Mouse (Mus musculus): ENCODE measurements around the gene Tesk1.
A peak's percentile ranks its signal among the peaks of the same experiment; 100 is the strongest.

Tesk1 gene

DNA sequence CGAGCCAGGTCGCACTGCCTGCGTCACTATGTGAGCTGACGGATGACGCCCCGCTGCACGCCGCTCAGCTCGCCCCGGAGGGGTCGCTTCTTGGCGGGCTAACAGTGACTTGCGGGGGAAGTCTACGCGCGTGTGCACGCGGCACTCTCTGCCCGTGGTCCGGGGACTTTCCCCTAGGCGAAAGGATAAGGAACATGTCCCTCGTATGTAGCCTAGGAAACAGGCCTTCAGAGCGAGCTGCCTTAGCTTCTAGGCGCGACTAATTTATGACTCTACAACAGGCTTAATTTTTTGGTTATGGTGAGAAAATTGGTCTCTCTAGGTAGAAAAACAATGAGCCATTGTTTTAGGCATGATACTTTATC is 51.1 kb downstream of the Tesk1 start, which contains the start of gene Ccdc107:
Ccdc107 (plus strand) TSS at position 80 of the 365 bp plus-strand sequence.
- DNase-seq (ENCODE audit: low spot score) = peak; percentile 87

DNA sequence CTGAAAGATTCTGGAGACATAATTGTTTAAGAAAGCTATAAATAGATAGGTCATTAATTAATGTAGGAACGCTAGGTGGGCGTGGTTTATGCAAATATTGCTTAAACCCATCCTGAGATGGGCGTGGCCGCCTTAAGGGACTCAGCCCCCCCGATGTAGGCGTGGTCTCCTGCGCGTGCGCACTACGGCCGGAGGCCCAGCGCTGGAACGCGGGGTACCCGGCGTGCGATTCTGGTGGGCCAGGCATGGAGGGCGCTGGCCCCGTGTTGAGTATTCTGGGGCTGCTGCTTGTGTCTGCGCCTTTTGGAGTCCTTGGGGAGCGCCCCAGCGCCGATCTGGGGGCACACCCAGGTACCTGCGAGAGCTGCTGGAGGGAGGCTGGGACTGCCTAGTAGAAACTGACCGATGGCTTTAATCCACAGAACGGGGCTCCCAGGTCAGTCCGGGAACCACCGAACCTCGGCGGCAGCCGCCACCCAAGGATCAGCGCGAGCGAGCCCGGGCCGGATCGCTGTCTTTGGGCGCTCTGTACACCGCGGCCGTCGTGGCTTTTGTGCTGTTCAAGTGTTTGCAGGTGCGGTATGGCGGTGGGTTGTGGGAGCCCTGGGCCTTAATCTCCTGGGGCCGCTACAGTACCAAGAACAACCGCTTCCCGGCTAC is 51.6 kb downstream of the Tesk1 start:
- peak; percentile 92 for DNase-seq (ENCODE audit: low spot score)

DNA sequence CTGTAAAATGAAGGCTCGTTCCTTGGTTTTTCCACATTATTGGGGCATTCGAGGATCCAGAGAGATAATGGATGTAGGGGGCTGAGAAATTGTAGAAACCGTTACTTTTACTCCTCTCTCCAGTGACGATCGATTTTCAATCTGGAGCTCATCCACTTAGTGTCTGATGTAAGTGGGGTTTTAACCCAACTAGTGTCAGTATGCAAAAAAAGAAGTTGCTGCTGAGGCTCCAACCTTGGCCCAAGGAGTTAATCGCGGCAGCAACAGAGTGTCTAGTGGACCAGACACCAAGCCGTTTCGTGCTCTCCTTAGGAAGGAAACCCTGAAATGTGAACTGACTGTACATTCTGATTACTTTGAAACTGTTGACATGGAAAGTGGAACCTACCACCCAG is 52.1 kb downstream of the Tesk1 start:
- no peak for DNase-seq (ENCODE audit: low spot score)

DNA sequence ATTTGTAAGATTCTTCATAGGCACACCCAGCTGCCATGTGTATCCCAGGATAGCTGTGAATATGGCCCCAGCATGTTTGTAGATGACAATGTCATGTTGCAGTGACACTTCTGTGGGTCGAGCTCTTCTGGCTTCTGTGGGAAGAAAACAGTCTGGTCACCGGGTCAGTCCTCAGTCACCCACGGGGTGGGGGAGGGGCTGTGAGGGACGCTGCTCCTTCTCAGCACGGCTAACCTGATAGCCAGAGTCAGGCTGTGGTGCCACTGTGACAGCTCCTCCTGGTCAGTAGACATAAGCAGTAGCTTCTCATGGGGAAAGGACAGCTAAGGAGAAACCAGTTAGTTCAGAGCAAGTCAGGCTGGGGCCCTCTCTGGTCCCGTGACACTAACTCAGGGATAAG is 54.8 kb downstream of the Tesk1 start:
- DNase-seq (ENCODE audit: low spot score) = no peak

DNA sequence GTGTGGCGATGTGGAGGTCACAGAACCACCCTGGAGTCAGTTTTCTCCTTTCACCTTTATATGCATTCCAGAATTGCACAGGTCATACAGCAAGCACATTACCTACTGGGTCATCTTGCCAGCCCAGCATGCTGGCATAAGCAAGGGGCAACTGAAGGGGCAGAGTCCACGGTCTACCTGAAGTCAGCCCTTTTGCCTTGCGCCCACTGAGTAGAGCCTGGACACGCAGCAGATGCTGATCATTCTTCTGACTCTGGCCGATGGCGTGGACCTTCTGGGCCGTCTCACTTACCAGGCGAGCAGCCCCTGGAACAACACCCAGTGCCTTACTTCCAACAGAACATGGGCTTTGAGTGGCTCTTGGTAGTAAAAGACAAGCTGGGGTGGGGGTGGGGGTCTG is 55.7 kb downstream of the Tesk1 start:
- DNase-seq (ENCODE audit: low spot score) = no peak

All from layer of hippocampus, adult 9-10 months (tissue).